Mouse (Mus musculus): ENCODE results near the gene Ccdc28b.

DNA sequence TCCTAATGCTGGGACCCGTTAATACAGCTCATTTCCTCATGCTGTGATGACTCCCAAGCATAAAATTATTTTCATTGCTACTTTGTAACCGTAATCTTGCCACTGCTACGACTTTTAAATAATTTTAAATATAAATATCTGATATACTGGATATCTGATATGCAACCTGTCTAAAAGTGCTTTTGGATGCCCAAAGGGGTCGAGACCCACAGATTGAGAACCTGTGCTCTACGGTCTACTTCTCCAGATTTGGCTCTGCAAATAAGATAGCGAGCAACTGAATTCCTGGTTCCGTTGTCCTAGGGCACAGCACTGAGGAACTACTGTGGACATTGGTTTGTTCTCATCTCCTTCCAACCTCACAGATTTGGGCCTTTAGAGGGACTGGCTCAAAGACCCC lies 46.1 kb downstream of the Ccdc28b start:
- TF ChIP-seq CTCF (IDR thresholded peaks at IDR 0.05; ENCODE audit: extremely low read depth, insufficient read depth, low read length): no peak
- no peak for TF ChIP-seq POLR2A (IDR thresholded peaks at IDR 0.05; ENCODE audit: extremely low read depth, insufficient read depth, low read length)

All from cortical plate, adult 2 months (tissue).